23 mouse cellular contexts compared by ENCODE assay signal in the genomic region with DNA sequence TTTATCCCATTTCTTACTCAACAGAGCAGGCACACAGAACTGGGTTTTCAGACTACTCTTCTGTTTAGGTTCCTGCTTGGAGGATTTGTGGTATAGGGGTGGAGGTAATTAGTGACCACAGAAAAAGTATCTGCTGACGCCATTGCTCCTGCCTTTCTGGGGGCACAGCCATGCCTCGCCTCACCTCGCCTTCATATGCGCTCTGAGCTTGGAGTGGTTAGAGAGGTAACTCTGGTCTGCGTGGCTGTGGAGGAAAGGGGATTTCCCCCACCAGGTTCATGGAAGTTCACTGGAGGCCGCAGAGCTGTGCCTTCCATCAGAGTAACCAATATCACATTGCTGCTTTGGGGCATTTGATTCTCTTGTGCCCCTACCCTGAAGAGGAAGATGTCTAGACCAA.
"Had no signal": no experiment of that assay in that cellular context is flagged by ENCODE, and none has a peak within 500 bp of the region (broad histone marks: within the 10 kb centered on the region; RNA-seq: fewer than 3 reads in every experiment).

No protein-coding gene starts in this region.

- DNase-seq: kidney, adult 2 months; kidney, postnatal 10 days; kidney, postnatal 36 days; layer of hippocampus, adult 9-11 months; liver; lung, postnatal 10 days; right cerebral cortex, adult 18-20 months; right cerebral cortex, postnatal 14 days; right cerebral cortex, postnatal 4 days; thymus, postnatal 25 days had no signal

- H3K27ac ChIP-seq: kidney, embryonic 15.5 days; limb, embryonic 10.5 days; limb, embryonic 13.5 days; liver, embryonic 12.5 days; liver, embryonic 15.5 days; lung, embryonic 15.5 days; midbrain, embryonic 10.5 days; midbrain, embryonic 13.5 days; neural tube, embryonic 15.5 days; stomach, postnatal 0 days had no signal

- H3K9ac ChIP-seq: kidney, embryonic 15.5 days; limb, embryonic 13.5 days; liver, embryonic 12.5 days; liver, embryonic 15.5 days; lung, embryonic 15.5 days; midbrain, embryonic 13.5 days; neural tube, embryonic 15.5 days had no signal

- H3K9me3 ChIP-seq: kidney, embryonic 15.5 days; limb, embryonic 10.5 days; limb, embryonic 13.5 days; liver, embryonic 12.5 days; liver, embryonic 15.5 days; lung, embryonic 15.5 days; midbrain, embryonic 13.5 days; neural tube, embryonic 15.5 days had no signal

- H3K27me3 ChIP-seq: kidney, embryonic 15.5 days; limb, embryonic 13.5 days; liver, embryonic 12.5 days; liver, embryonic 15.5 days; lung, embryonic 15.5 days; megakaryocyte, embryonic 14.5 days; midbrain, embryonic 13.5 days; neural tube, embryonic 15.5 days had no signal

- H3K4me1 ChIP-seq: liver, embryonic 12.5 days; liver, embryonic 15.5 days; megakaryocyte, embryonic 14.5 days had no signal

- H3K36me3 ChIP-seq: liver, embryonic 15.5 days had no signal

- H3K4me3 ChIP-seq: kidney, embryonic 15.5 days; limb, embryonic 10.5 days; limb, embryonic 13.5 days; liver, embryonic 12.5 days; liver, embryonic 15.5 days; lung, embryonic 15.5 days; megakaryocyte, embryonic 14.5 days; midbrain, embryonic 10.5 days; midbrain, embryonic 13.5 days; myocyte; neural tube, embryonic 15.5 days had no signal

- ATAC-seq: liver, embryonic 12.5 days; midbrain, embryonic 13.5 days; midbrain, embryonic 16.5 days had no signal

- H3K4me2 ChIP-seq: kidney, embryonic 15.5 days; limb, embryonic 13.5 days; liver, embryonic 12.5 days; liver, embryonic 15.5 days; lung, embryonic 15.5 days; midbrain, embryonic 13.5 days; neural tube, embryonic 15.5 days had no signal
